Mouse (Mus musculus) lung, embryonic 14.5 days (tissue): ENCODE results near the gene Lcmt1. TPM values are rescaled to one million over a fixed set of nuclear protein-coding genes. Genes with fewer than 3 reads are reported as not detected.

Experiments
- ATAC-seq: fragments of 200-750 bp; cut with Nextera tagmentation; 2 replicates; pipeline ENCODE4 v1.8.0; 2017; ENCODE audit warnings: mild to moderate bottlenecking, moderate TSS enrichment, moderate library complexity; ENCODE audit not compliant: insufficient read depth
- DNase-seq: peaks from one replicate; pipeline ENCODE4 v3.0.0-alpha.2; 2015
- H3K27ac ChIP-seq: fragments of 300-500 bp; sonication (generic); 2 replicates; pipeline ENCODE4 v1.5.1; 2014; ENCODE audit warnings: low read depth, mild to moderate bottlenecking, moderate library complexity
- H3K27me3 ChIP-seq: fragments of 300-500 bp; sonication (generic); 2 replicates; pipeline ENCODE4 v1.6.1; 2014; ENCODE audit warnings: low read length, control low read depth; ENCODE audit not compliant: insufficient read depth
- H3K36me3 ChIP-seq: fragments of 300-500 bp; sonication (generic); 2 replicates; pipeline ENCODE4 v1.6.1; 2014; ENCODE audit warnings: control low read depth; ENCODE audit not compliant: insufficient read depth
- H3K4me1 ChIP-seq: fragments of 300-500 bp; sonication (generic); 2 replicates; pipeline ENCODE4 v1.6.1; 2014; ENCODE audit warnings: antibody characterized with exemption, control low read depth; ENCODE audit not compliant: insufficient read depth
- H3K4me2 ChIP-seq: fragments of 300-500 bp; sonication (generic); 2 replicates; pipeline ENCODE4 v1.6.1; 2014; ENCODE audit warnings: mild to moderate bottlenecking
- H3K4me3 ChIP-seq: fragments of 300-500 bp; sonication (generic); 2 replicates; pipeline ENCODE4 v1.5.1; 2014; ENCODE audit warnings: low read depth, low read length
- H3K9ac ChIP-seq: fragments of 300-500 bp; sonication (generic); 2 replicates; pipeline ENCODE4 v1.6.1; 2014
- H3K9me3 ChIP-seq: fragments of 300-500 bp; sonication (generic); 2 replicates; pipeline ENCODE4 v1.6.1; 2016; ENCODE audit warnings: low read depth, low read length, control low read depth
- CTCF ChIP-seq: IDR thresholded peaks from 2 replicates; pipeline ENCODE4 v1.5.1; 2016; ENCODE audit warnings: antibody characterized with exemption, low read depth
- WGBS: fragments of 180-500 bp; shearing (Covaris S2); extraction: QIAGEN DNeasy Blood & Tissue Kit; methylation state at CpG from one replicate; pipeline ENCODE4 v1.1.7; 2014; 5-methylcytosine and 5-hydroxymethylcytosine counted together
- polyA plus RNA-seq: library from polyadenylated mRNA; unstranded; fragments of >200 nt; fragmentation: Nextera tagmentation; extraction: Ambion mirVana; gene quantifications from 2 replicates; pipeline ENCODE4 v1.2.1, GENCODE M21; 2014

Lcmt1 gene
- 43.9 and 46.8 TPM in 2 replicates for polyA plus RNA-seq

- TF ChIP-seq CTCF: 0 out of 2 replicates have a peak, but pooled peaks have one; percentile 15
- H3K36me3 ChIP-seq: no peaks in the 10 kb centered on the region
- H3K4me3 ChIP-seq: peak within 1 kb of the TSS; percentile 85
- ATAC-seq (peak; percentile 98), DNase-seq (peak; percentile 96)
- no peaks in the 10 kb centered on the region for H3K27me3 ChIP-seq
- peak within 1 kb of the TSS; percentile 84 for H3K27ac ChIP-seq
- no peaks in the 10 kb centered on the region for H3K9me3 ChIP-seq
- H3K9ac ChIP-seq: peak within 1 kb of the TSS; percentile 88
- peak within 1 kb of the TSS; percentile 87 for H3K4me2 ChIP-seq
- WGBS: under 1% methylated on average over 64 of the region's 64 CpGs
- peaks cover 6% of the 10 kb centered on the region; the same call in 1 of the 2 replicates for H3K4me1 ChIP-seq
Measured at GRCm38 (mm10) chr7:123369759-123370481, at the start of gene Lcmt1, which contains the start of gene Arhgap17. Gene Lcmt1 (plus strand): TSS chr7:123369784. Gene Arhgap17 (minus strand): TSS chr7:123369915.

DNA sequence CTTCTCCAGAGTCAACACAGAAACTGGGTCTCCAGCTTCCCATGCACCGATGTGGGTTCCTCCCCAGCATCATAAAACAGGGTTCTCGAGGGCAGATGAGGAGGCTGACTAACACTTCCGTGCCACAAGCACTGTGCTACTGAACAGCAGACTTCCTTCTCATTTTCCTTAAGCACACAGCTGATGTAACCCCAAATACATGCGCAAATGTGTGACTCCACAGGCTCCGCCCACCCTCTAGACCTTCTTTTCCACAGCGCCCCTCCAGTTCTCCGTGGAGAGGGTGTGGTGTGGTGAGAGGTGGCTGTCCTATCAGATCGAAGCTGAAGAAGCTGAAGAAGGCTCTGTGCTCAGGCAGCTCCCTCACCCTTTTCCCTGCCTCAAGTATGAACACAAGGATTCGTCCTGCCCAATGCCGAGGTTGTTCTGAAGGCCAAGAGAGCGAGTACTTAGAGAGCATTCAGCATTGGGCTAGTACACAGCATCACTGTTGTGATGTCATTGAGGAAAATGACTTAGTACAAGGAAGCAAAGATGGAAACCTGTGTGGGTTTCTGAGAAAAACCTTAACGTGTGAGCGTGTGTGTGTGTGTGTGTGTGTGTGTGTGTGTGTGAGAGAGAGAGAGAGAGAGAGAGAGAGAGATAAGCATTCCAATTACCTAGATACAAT, 47.0 kb upstream of the Lcmt1 start:
- 61% methylated on average over 13 of the region's 13 CpGs for WGBS
- Histone ChIP-seq H3K27me3 (no peaks in the 10 kb centered on the region), H3K36me3 (peaks cover 74% of the 10 kb centered on the region), H3K9me3 (no peaks in the 10 kb centered on the region), H3K4me1 (no peaks in the 10 kb centered on the region), H3K4me2 (no peak overlapping the region), H3K27ac (no peak overlapping the region), H3K4me3 (no peak overlapping the region), H3K9ac (no peak overlapping the region)
- peak; percentile 39 for DNase-seq
- no peak for TF ChIP-seq CTCF
- ATAC-seq: peak; percentile 58; the same call in 1 of the 2 replicates

DNA sequence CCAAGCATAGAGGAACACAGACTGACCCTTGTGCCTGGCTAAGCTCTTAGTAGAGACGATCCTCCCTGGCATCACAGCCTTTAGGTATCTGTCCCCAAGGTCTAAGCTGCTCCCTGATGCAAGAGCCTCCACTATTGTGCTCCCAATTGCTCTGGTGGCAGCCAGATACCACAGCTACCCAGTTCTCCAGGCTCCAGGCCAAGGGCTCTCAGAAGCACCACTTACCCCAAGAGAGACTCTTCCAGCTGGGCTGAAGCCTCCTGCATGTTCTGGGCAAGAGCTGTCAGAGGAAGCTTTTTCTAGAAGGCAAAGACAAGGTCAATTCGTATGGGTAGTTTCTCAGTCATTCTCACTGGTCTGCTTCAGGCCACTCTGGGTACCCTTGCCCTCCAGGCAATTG, 46.2 kb upstream of the Lcmt1 start:
- Histone ChIP-seq H3K36me3 (peaks cover 66% of the 10 kb centered on the region), H3K9me3 (no peaks in the 10 kb centered on the region), H3K27ac (no peak overlapping the region), H3K27me3 (no peaks in the 10 kb centered on the region), H3K4me3 (no peak overlapping the region), H3K4me2 (no peak overlapping the region), H3K9ac (no peak overlapping the region), H3K4me1 (no peaks in the 10 kb centered on the region)
- 85% methylated on average over 2 of the region's 2 CpGs for WGBS
- no peak for DNase-seq
- no peak for ATAC-seq
- no peak for TF ChIP-seq CTCF

GRCm38 (mm10) chr7:123324105-123324504, 45.5 kb upstream of the Lcmt1 start:
- no peak for TF ChIP-seq CTCF

GRCm38 (mm10) chr7:123326062-123326461, 43.5 kb upstream of the Lcmt1 start:
- Histone ChIP-seq H3K9me3 (no peaks in the 10 kb centered on the region), H3K9ac (no peak overlapping the region), H3K4me3 (no peak overlapping the region), H3K27ac (no peak overlapping the region), H3K36me3 (peaks cover 47% of the 10 kb centered on the region), H3K4me1 (no peaks in the 10 kb centered on the region), H3K4me2 (no peak overlapping the region), H3K27me3 (no peaks in the 10 kb centered on the region)
- no peak for TF ChIP-seq CTCF
- DNase-seq: no peak
- WGBS: 93% methylated on average over 5 of the region's 5 CpGs
- no peak for ATAC-seq

More at GRCm38 (mm10) chr7:123324105-123324504, 45.5 kb upstream of the Lcmt1 start:
- Histone ChIP-seq H3K9ac (no peak overlapping the region), H3K36me3 (peaks cover 59% of the 10 kb centered on the region), H3K27ac (no peak overlapping the region), H3K4me2 (no peak overlapping the region), H3K9me3 (no peaks in the 10 kb centered on the region), H3K27me3 (no peaks in the 10 kb centered on the region), H3K4me3 (no peak overlapping the region), H3K4me1 (no peaks in the 10 kb centered on the region)
- DNase-seq (no peak), ATAC-seq (no peak)
- WGBS: 88% methylated on average over 1 of the region's 1 CpGs

- Histone ChIP-seq H3K27ac (no peak overlapping the region), H3K36me3 (peaks cover 41% of the 10 kb centered on the region), H3K4me2 (no peak overlapping the region), H3K4me3 (no peak overlapping the region), H3K4me1 (no peaks in the 10 kb centered on the region), H3K27me3 (no peaks in the 10 kb centered on the region), H3K9ac (no peak overlapping the region), H3K9me3 (no peaks in the 10 kb centered on the region)
- DNase-seq: no peak
- no peak for ATAC-seq
- no peak for TF ChIP-seq CTCF
- WGBS: 74% methylated on average over 4 of the region's 4 CpGs
Measured at GRCm38 (mm10) chr7:123326901-123327300, 42.7 kb upstream of the Lcmt1 start.

DNA sequence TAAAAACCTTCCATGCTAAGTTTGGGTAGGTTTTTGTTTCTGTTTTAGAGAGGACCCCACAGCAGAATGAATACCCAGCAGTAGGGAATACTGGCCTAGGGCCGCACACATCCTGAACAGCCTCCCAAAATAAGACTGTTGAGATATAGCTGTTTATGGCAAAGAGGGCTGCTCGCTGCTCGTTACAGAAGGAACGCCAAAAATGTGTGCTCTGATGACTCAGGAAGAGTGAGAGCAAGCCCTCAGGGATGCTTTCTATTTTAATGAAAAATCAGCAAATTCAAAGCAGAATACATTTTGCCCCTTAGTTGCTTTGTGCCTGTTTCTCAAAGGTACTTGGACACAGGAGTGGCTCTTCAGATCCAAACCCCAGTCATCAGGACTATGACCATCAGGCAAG, 41.7 kb upstream of the Lcmt1 start:
- no peak overlapping the region for H3K4me2 ChIP-seq
- H3K36me3 ChIP-seq: peaks cover 32% of the 10 kb centered on the region
- no peak overlapping the region for H3K9ac ChIP-seq
- H3K4me3 ChIP-seq: no peak overlapping the region
- TF ChIP-seq CTCF: no peak
- no peaks in the 10 kb centered on the region for H3K9me3 ChIP-seq
- no peaks in the 10 kb centered on the region for H3K27me3 ChIP-seq
- WGBS: 76% methylated on average over 4 of the region's 4 CpGs
- H3K27ac ChIP-seq: no peak overlapping the region
- no peak for ATAC-seq
- DNase-seq: no peak
- H3K4me1 ChIP-seq: no peaks in the 10 kb centered on the region
